Mouse (Mus musculus) stomach, embryonic 15.5 days (tissue): Measurements from ENCODE around the gene Zfp541. TPM values are rescaled to one million over a fixed set of nuclear protein-coding genes. Genes with fewer than 3 reads are reported as not detected.

Experiments
- ATAC-seq: fragments of 200-750 bp; cut with Nextera tagmentation; 2 replicates; pipeline ENCODE4 v1.8.0; 2017; ENCODE audit warnings: low read depth, moderate number of reproducible peaks, moderate TSS enrichment; ENCODE audit not compliant: insufficient read depth, low FRiP score
- H3K27ac ChIP-seq: fragments of 300-500 bp; sonication (generic); 2 replicates; pipeline ENCODE4 v1.5.1; 2015; ENCODE audit warnings: mild to moderate bottlenecking, inconsistent platforms
- H3K27me3 ChIP-seq: fragments of 300-500 bp; sonication (generic); replicated peaks from 2 replicates; pipeline ENCODE4 v1.6.1; 2015; ENCODE audit warnings: inconsistent platforms
- H3K36me3 ChIP-seq: fragments of 300-500 bp; sonication (generic); 2 replicates; pipeline ENCODE4 v1.6.1; 2015; ENCODE audit warnings: inconsistent platforms
- H3K4me1 ChIP-seq: fragments of 300-500 bp; sonication (generic); 2 replicates; pipeline ENCODE4 v1.6.1; 2015; ENCODE audit warnings: inconsistent platforms
- H3K4me2 ChIP-seq: fragments of 300-500 bp; sonication (generic); 2 replicates; pipeline ENCODE4 v1.6.1; 2015; ENCODE audit warnings: mild to moderate bottlenecking, inconsistent platforms
- H3K4me3 ChIP-seq: fragments of 300-500 bp; sonication (generic); replicated peaks from 2 replicates; pipeline ENCODE4 v1.5.1; 2015; ENCODE audit warnings: inconsistent platforms
- H3K9ac ChIP-seq: fragments of 300-500 bp; sonication (generic); 2 replicates; pipeline ENCODE4 v1.6.1; 2015; ENCODE audit warnings: inconsistent platforms
- H3K9me3 ChIP-seq: fragments of 300-500 bp; sonication (generic); 2 replicates; pipeline ENCODE4 v1.6.1; 2016; ENCODE audit warnings: inconsistent platforms
- WGBS: fragments of 180-500 bp; shearing (Covaris S2); methylation state at CpG from one replicate; pipeline ENCODE4 v1.1.7; 2015; 5-methylcytosine and 5-hydroxymethylcytosine counted together
- polyA plus RNA-seq: library from polyadenylated mRNA; unstranded; fragments of >200 nt; fragmentation: Nextera tagmentation; extraction: Ambion mirVana; gene quantifications from 2 replicates; pipeline ENCODE4 v1.2.1, GENCODE M21; 2015

The Zfp541 gene
- polyA plus RNA-seq, 1 experiment from 2014 or later: 0.10 TPM

- peak within 1 kb of the TSS; percentile 99 for H3K9ac ChIP-seq
- peaks cover 10% of the 10 kb centered on the region for H3K4me1 ChIP-seq
- H3K4me3 ChIP-seq: peak within 1 kb of the TSS; percentile 83
- WGBS: under 1% methylated on average over 65 of the region's 68 CpGs
- no peaks in the 10 kb centered on the region for H3K9me3 ChIP-seq
- H3K27ac ChIP-seq: peak within 1 kb of the TSS; percentile 87
- peak; percentile 98 for ATAC-seq
- H3K27me3 ChIP-seq: no peaks in the 10 kb centered on the region
- no peaks in the 10 kb centered on the region for H3K36me3 ChIP-seq
- peak within 1 kb of the TSS; percentile 72 for H3K4me2 ChIP-seq
Observed at GRCm38 (mm10) chr7:16098021-16099017, 36.7 kb downstream of the Zfp541 start, which contains the start of gene Napa. Napa (plus strand) TSS chr7:16098458.

GRCm38 (mm10) chr7:16099901-16100300, 38.3 kb downstream of the Zfp541 start:
- Histone ChIP-seq H3K4me2 (peak overlapping the region; percentile 72), H3K27me3 (no peaks in the 10 kb centered on the region), H3K9me3 (no peaks in the 10 kb centered on the region), H3K9ac (0 out of 2 replicates have a peak overlapping the region, but pooled peaks have one; percentile 99), H3K4me1 (peaks cover 10% of the 10 kb centered on the region), H3K4me3 (peak overlapping the region; percentile 83; the same call in 1 of the 2 replicates), H3K27ac (no peak overlapping the region), H3K36me3 (no peaks in the 10 kb centered on the region)
- WGBS: 71% methylated on average over 4 of the region's 4 CpGs
- ATAC-seq: no peak

- Histone ChIP-seq H3K9me3 (no peaks in the 10 kb centered on the region), H3K4me3 (no peak overlapping the region), H3K27me3 (no peaks in the 10 kb centered on the region), H3K9ac (no peak overlapping the region), H3K36me3 (0 out of 2 replicates have a peak, but pooled peaks cover 7% of the 10 kb centered on the region), H3K27ac (no peak overlapping the region), H3K4me1 (peaks cover 10% of the 10 kb centered on the region), H3K4me2 (no peak overlapping the region)
- no peak for ATAC-seq
- WGBS: 74% methylated on average over 7 of the region's 7 CpGs
Observed at GRCm38 (mm10) chr7:16101081-16101480, 39.5 kb downstream of the Zfp541 start.

GRCm38 (mm10) chr7:16101726-16102475, 40.3 kb downstream of the Zfp541 start:
- peaks cover 10% of the 10 kb centered on the region for H3K4me1 ChIP-seq
- H3K4me3 ChIP-seq: no peak overlapping the region
- WGBS: 73% methylated on average over 15 of the region's 15 CpGs
- no peak overlapping the region for H3K4me2 ChIP-seq
- H3K27me3 ChIP-seq: no peaks in the 10 kb centered on the region
- no peaks in the 10 kb centered on the region for H3K9me3 ChIP-seq
- H3K36me3 ChIP-seq: 0 out of 2 replicates have a peak, but pooled peaks cover 7% of the 10 kb centered on the region
- no peak overlapping the region for H3K27ac ChIP-seq
- no peak overlapping the region for H3K9ac ChIP-seq
- no peak for ATAC-seq

GRCm38 (mm10) chr7:16102686-16103226, 41.1 kb downstream of the Zfp541 start:
- no peaks in the 10 kb centered on the region for H3K9me3 ChIP-seq
- H3K27me3 ChIP-seq: no peaks in the 10 kb centered on the region
- peaks cover 8% of the 10 kb centered on the region for H3K4me1 ChIP-seq
- ATAC-seq: no peak
- no peak overlapping the region for H3K9ac ChIP-seq
- peaks cover 15% of the 10 kb centered on the region for H3K36me3 ChIP-seq
- WGBS: 88% methylated on average over 5 of the region's 5 CpGs
- H3K4me3 ChIP-seq: no peak overlapping the region
- no peak overlapping the region for H3K27ac ChIP-seq
- no peak overlapping the region for H3K4me2 ChIP-seq

- Histone ChIP-seq H3K27me3 (no peaks in the 10 kb centered on the region), H3K9me3 (no peaks in the 10 kb centered on the region), H3K9ac (no peak overlapping the region), H3K27ac (no peak overlapping the region), H3K4me1 (peaks cover 7% of the 10 kb centered on the region), H3K4me3 (no peak overlapping the region), H3K36me3 (peaks cover 23% of the 10 kb centered on the region), H3K4me2 (no peak overlapping the region)
- 79% methylated on average over 6 of the region's 6 CpGs for WGBS
- no peak for ATAC-seq
Observed at GRCm38 (mm10) chr7:16103760-16104159, 42.1 kb downstream of the Zfp541 start.

GRCm38 (mm10) chr7:16104611-16105388, 43.2 kb downstream of the Zfp541 start:
- ATAC-seq: no peak

GRCm38 (mm10) chr7:16108886-16109542, 47.4 kb downstream of the Zfp541 start:
- ATAC-seq: no peak
- H3K27me3 ChIP-seq: no peaks in the 10 kb centered on the region
- no peak overlapping the region for H3K4me2 ChIP-seq
- peaks cover 71% of the 10 kb centered on the region for H3K36me3 ChIP-seq
- no peak overlapping the region for H3K27ac ChIP-seq
- H3K4me3 ChIP-seq: no peak overlapping the region
- 90% methylated on average over 9 of the region's 9 CpGs for WGBS
- H3K9me3 ChIP-seq: no peaks in the 10 kb centered on the region
- H3K4me1 ChIP-seq: no peaks in the 10 kb centered on the region
- no peak overlapping the region for H3K9ac ChIP-seq

More at GRCm38 (mm10) chr7:16104611-16105388, 43.2 kb downstream of the Zfp541 start:
- Histone ChIP-seq H3K27ac (no peak overlapping the region), H3K36me3 (peaks cover 33% of the 10 kb centered on the region), H3K9me3 (no peaks in the 10 kb centered on the region), H3K4me3 (no peak overlapping the region), H3K9ac (no peak overlapping the region), H3K4me1 (peaks cover 2% of the 10 kb centered on the region; the same call in 1 of the 2 replicates), H3K4me2 (no peak overlapping the region), H3K27me3 (no peaks in the 10 kb centered on the region)
- WGBS: 92% methylated on average over 7 of the region's 7 CpGs

GRCm38 (mm10) chr7:16110158-16110557, 48.5 kb downstream of the Zfp541 start:
- no peak overlapping the region for H3K27ac ChIP-seq
- 92% methylated on average over 8 of the region's 8 CpGs for WGBS
- peaks cover 82% of the 10 kb centered on the region for H3K36me3 ChIP-seq
- ATAC-seq: no peak
- H3K4me3 ChIP-seq: no peak overlapping the region
- no peaks in the 10 kb centered on the region for H3K4me1 ChIP-seq
- H3K9me3 ChIP-seq: no peaks in the 10 kb centered on the region
- no peak overlapping the region for H3K9ac ChIP-seq
- H3K4me2 ChIP-seq: no peak overlapping the region
- no peaks in the 10 kb centered on the region for H3K27me3 ChIP-seq

GRCm38 (mm10) chr7:16111284-16112090, 49.9 kb downstream of the Zfp541 start:
- Histone ChIP-seq H3K36me3 (peaks cover 86% of the 10 kb centered on the region), H3K4me1 (no peaks in the 10 kb centered on the region), H3K27ac (no peak overlapping the region), H3K4me3 (no peak overlapping the region), H3K4me2 (no peak overlapping the region), H3K9ac (no peak overlapping the region), H3K27me3 (no peaks in the 10 kb centered on the region), H3K9me3 (no peaks in the 10 kb centered on the region)
- WGBS: 90% methylated on average over 7 of the region's 7 CpGs
- ATAC-seq: no peak
